Mouse (Mus musculus) kidney, postnatal 0 days (tissue): ENCODE measurements at regions not wholly inside any gene's neighbourhood (a gene's known extent, or its start where the extent isn't known, plus 50 kb on each side); places are given as distances from the start of the nearest gene placed in this dataset.

Experiments used
- ATAC-seq: fragments of 200-750 bp; cut with Nextera tagmentation; replicated peaks from 2 replicates; pipeline ENCODE4 v1.8.0; 2017; ENCODE audit warnings: low read depth, moderate number of reproducible peaks, moderate TSS enrichment, moderate library complexity; ENCODE audit not compliant: low FRiP score
- DNase-seq: peaks from one replicate; pipeline ENCODE4 v3.0.0-alpha.2; 2016; ENCODE audit warnings: low spot score
- H3K27ac ChIP-seq: fragments of 300-500 bp; sonication (generic); 2 replicates; pipeline ENCODE4 v1.5.1; 2014; ENCODE audit warnings: mild to moderate bottlenecking
- H3K27me3 ChIP-seq: fragments of 300-500 bp; sonication (generic); 2 replicates; pipeline ENCODE4 v1.6.1; 2014; ENCODE audit warnings: low read length, mixed read lengths; ENCODE audit not compliant: insufficient read depth
- H3K36me3 ChIP-seq: fragments of 300-500 bp; sonication (generic); 2 replicates; pipeline ENCODE4 v1.6.1; 2014; ENCODE audit warnings: low read length, mixed read lengths; ENCODE audit not compliant: insufficient read depth
- H3K4me1 ChIP-seq: fragments of 300-500 bp; sonication (generic); replicated peaks from 2 replicates; pipeline ENCODE4 v1.6.1; 2014; ENCODE audit warnings: antibody characterized with exemption, low read length, mixed read lengths; ENCODE audit not compliant: insufficient read depth
- H3K4me2 ChIP-seq: fragments of 300-500 bp; sonication (generic); 2 replicates; pipeline ENCODE4 v1.6.1; 2014; ENCODE audit warnings: mild to moderate bottlenecking, low read length, moderate library complexity, mixed read lengths
- H3K4me3 ChIP-seq: fragments of 300-500 bp; sonication (generic); replicated peaks from 2 replicates; pipeline ENCODE4 v1.5.1; 2014; ENCODE audit warnings: low read depth, low read length
- H3K9ac ChIP-seq: fragments of 300-500 bp; sonication (generic); 2 replicates; pipeline ENCODE4 v1.6.1; 2014; ENCODE audit warnings: low read depth, low read length
- H3K9me3 ChIP-seq: fragments of 300-500 bp; sonication (generic); replicated peaks from 2 replicates; pipeline ENCODE4 v1.6.1; 2016; ENCODE audit warnings: low read length, inconsistent platforms, mixed read lengths
- CTCF ChIP-seq: IDR thresholded peaks from 2 replicates; pipeline ENCODE4 v1.5.1; 2016; ENCODE audit warnings: antibody characterized with exemption, low read depth, mild to moderate bottlenecking, moderate library complexity
- WGBS: fragments of 180-500 bp; shearing (Covaris S2); extraction: QIAGEN DNeasy Blood & Tissue Kit; methylation state at CpG from one replicate; pipeline ENCODE4 v1.1.7; 2014; 5-methylcytosine and 5-hydroxymethylcytosine counted together

GRCm38 (mm10) chr11:109088488-109089252 lies 55.5 kb downstream of the E030025P04Rik start:
- no peak for TF ChIP-seq CTCF
- DNase-seq (no peak), ATAC-seq (no peak)
- H3K36me3 ChIP-seq, result no peaks in the 10 kb centered on the region
- no peaks in the 10 kb centered on the region for H3K4me1 ChIP-seq
- no peak overlapping the region for H3K9ac ChIP-seq
- no peaks in the 10 kb centered on the region for H3K9me3 ChIP-seq
- 86% methylated on average over 11 of the region's 11 CpGs for WGBS
- H3K27me3 ChIP-seq, result no peaks in the 10 kb centered on the region
- no peak overlapping the region for H3K4me2 ChIP-seq
- H3K27ac ChIP-seq, result no peak overlapping the region
- H3K4me3 ChIP-seq, result no peak overlapping the region

DNA sequence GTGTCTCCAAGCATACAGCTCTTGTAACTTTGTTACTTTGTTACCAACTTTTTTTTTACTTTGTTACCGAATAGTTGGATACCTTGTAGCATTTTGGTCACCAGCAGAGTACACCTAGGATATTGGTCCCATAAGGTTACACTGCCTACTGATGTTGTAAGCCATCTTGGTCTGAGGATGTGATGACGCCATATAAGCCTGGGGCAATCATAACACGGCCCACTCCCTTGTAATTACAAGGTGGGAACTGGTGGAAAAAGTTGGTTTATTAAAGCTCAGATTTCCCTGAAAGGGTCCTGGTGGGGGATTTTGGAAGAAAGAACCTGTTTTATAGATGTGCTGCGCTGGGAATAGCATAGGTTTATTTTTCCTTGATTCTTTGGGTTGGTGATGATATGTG lies 62.2 kb downstream of the E030025P04Rik start:
- H3K4me1 ChIP-seq, result no peaks in the 10 kb centered on the region
- H3K4me2 ChIP-seq, result no peak overlapping the region
- no peak for ATAC-seq
- no peak overlapping the region for H3K9ac ChIP-seq
- H3K4me3 ChIP-seq, result no peak overlapping the region
- DNase-seq, result no peak
- 89% methylated on average over 4 of the region's 4 CpGs for WGBS
- no peak for TF ChIP-seq CTCF
- no peaks in the 10 kb centered on the region for H3K9me3 ChIP-seq
- H3K36me3 ChIP-seq, result no peaks in the 10 kb centered on the region
- H3K27me3 ChIP-seq, result no peaks in the 10 kb centered on the region
- no peak overlapping the region for H3K27ac ChIP-seq

- Histone ChIP-seq H3K4me1 (no peaks in the 10 kb centered on the region), H3K9ac (no peak overlapping the region), H3K27ac (no peak overlapping the region), H3K27me3 (no peaks in the 10 kb centered on the region), H3K36me3 (no peaks in the 10 kb centered on the region), H3K9me3 (no peaks in the 10 kb centered on the region), H3K4me3 (no peak overlapping the region), H3K4me2 (no peak overlapping the region)
- WGBS, result 17% methylated on average over 10 of the region's 10 CpGs
- DNase-seq, result no peak
- TF ChIP-seq CTCF, result no peak
- ATAC-seq, result no peak
Observed at GRCm38 (mm10) chr11:109081454-109081853, 62.7 kb downstream of the E030025P04Rik start.

- DNase-seq, result no peak
- ATAC-seq, result no peak
- Histone ChIP-seq H3K27me3 (no peaks in the 10 kb centered on the region), H3K36me3 (no peaks in the 10 kb centered on the region), H3K4me3 (no peak overlapping the region), H3K9me3 (no peaks in the 10 kb centered on the region), H3K4me1 (no peaks in the 10 kb centered on the region), H3K9ac (no peak overlapping the region), H3K4me2 (no peak overlapping the region), H3K27ac (no peak overlapping the region)
- 72% methylated on average over 9 of the region's 9 CpGs for WGBS
- no peak for TF ChIP-seq CTCF
Observed at GRCm38 (mm10) chr11:109080847-109081415, 63.2 kb downstream of the E030025P04Rik start.

- Histone ChIP-seq H3K4me3 (no peak overlapping the region), H3K4me2 (no peak overlapping the region), H3K36me3 (no peaks in the 10 kb centered on the region), H3K4me1 (no peaks in the 10 kb centered on the region), H3K9me3 (no peaks in the 10 kb centered on the region), H3K9ac (no peak overlapping the region), H3K27me3 (no peaks in the 10 kb centered on the region), H3K27ac (no peak overlapping the region)
- ATAC-seq (no peak), DNase-seq (no peak)
- 82% methylated on average over 4 of the region's 4 CpGs for WGBS
- no peak for TF ChIP-seq CTCF
Observed at GRCm38 (mm10) chr11:109079466-109079865, 64.7 kb downstream of the E030025P04Rik start.

- Histone ChIP-seq H3K36me3 (no peaks in the 10 kb centered on the region), H3K4me1 (no peaks in the 10 kb centered on the region), H3K27me3 (no peaks in the 10 kb centered on the region), H3K4me3 (no peak overlapping the region), H3K9me3 (no peaks in the 10 kb centered on the region), H3K9ac (no peak overlapping the region), H3K27ac (no peak overlapping the region), H3K4me2 (no peak overlapping the region)
- TF ChIP-seq CTCF, result no peak
- ATAC-seq (no peak), DNase-seq (no peak)
- WGBS, result 69% methylated on average over 19 of the region's 19 CpGs
Observed at GRCm38 (mm10) chr11:109076587-109077417, 67.4 kb downstream of the E030025P04Rik start.
